Mouse (Mus musculus): ENCODE measurements around the gene Kcnv2. TPM values are rescaled to one million over a fixed set of nuclear protein-coding genes. Genes with fewer than 3 reads are reported as not detected.

Gene Kcnv2
- polyA plus RNA-seq, 1 experiment, result 0.17 TPM

- Histone ChIP-seq H3K27me3 (ENCODE audit: control insufficient read depth, insufficient read depth, low read length) (no peaks in the 10 kb centered on the region), H3K4me3 (ENCODE audit: control insufficient read depth, low read depth, low read length) (no peak overlapping the region), H3K4me1 (ENCODE audit: control insufficient read depth, insufficient read depth, low read length) (no peaks in the 10 kb centered on the region), H3K27ac (ENCODE audit: control insufficient read depth, insufficient read depth, low read depth, low read length) (no peak overlapping the region), H3K36me3 (ENCODE audit: control insufficient read depth, insufficient read depth, low read length) (peaks cover 2% of the 10 kb centered on the region; the same call in 1 of the 2 replicates)
- TF ChIP-seq POLR2A (IDR thresholded peaks at IDR 0.05; ENCODE audit: control insufficient read depth, low read depth, low read length) (no peak), CTCF (IDR thresholded peaks at IDR 0.05; ENCODE audit: control insufficient read depth, insufficient read depth, insufficient replicate concordance, low read depth, low read length) (no peak)
These were observed 60.9 kb downstream of the Kcnv2 start for GRCm38 (mm10) chr19:27383266-27383665.

GRCm38 (mm10) chr19:27385304-27385703, 62.9 kb downstream of the Kcnv2 start:
- H3K36me3 ChIP-seq (ENCODE audit: control insufficient read depth, insufficient read depth, low read length), result peaks cover 3% of the 10 kb centered on the region
- no peak overlapping the region for H3K4me3 ChIP-seq (ENCODE audit: control insufficient read depth, low read depth, low read length)
- no peak for TF ChIP-seq POLR2A (IDR thresholded peaks at IDR 0.05; ENCODE audit: control insufficient read depth, low read depth, low read length)
- TF ChIP-seq CTCF (IDR thresholded peaks at IDR 0.05; ENCODE audit: control insufficient read depth, insufficient read depth, insufficient replicate concordance, low read depth, low read length), result no peak
- no peak overlapping the region for H3K27ac ChIP-seq (ENCODE audit: control insufficient read depth, insufficient read depth, low read depth, low read length)
- H3K27me3 ChIP-seq (ENCODE audit: control insufficient read depth, insufficient read depth, low read length), result no peaks in the 10 kb centered on the region
- H3K4me1 ChIP-seq (ENCODE audit: control insufficient read depth, insufficient read depth, low read length), result no peaks in the 10 kb centered on the region

Other genes starting within 250 kb of the Kcnv2 start
- 0.28 and 0.53 TPM in 2 replicates for gene Vldlr, start 106.1 kb upstream of the Kcnv2 start, polyA plus RNA-seq (2012; rRNA removed)
- 6.9 and 7.9 TPM in 2 replicates for gene Pum3, start 107.2 kb downstream of the Kcnv2 start, polyA plus RNA-seq (2012; rRNA removed)